Comparison of ENCODE assay signal across 8 mouse cellular contexts in genomic region chr19:47137051-47137581, GRCm38 (mm10). TPM values are rescaled to one million over a fixed set of nuclear protein-coding genes. Genes with fewer than 3 reads are reported as not detected.
A peak's percentile ranks its signal among the peaks of the same experiment; 100 is the strongest.
DNase-seq lines count a peak whose midpoint lies in the region; ATAC-seq lines count a peak whose summit lies in the region.

No protein-coding gene starts in this region.

- peaks cover 28% of the 10 kb centered on the region for H3K36me3 ChIP-seq in limb, embryonic 10.5 days
- H3K36me3 ChIP-seq in midbrain, embryonic 10.5 days: peaks cover 14% of the 10 kb centered on the region
- peaks cover 4% of the 10 kb centered on the region; the same call in 1 of the 2 replicates for H3K36me3 ChIP-seq in stomach, embryonic 16.5 days (ENCODE audit: control insufficient read depth, insufficient read depth, low read length)

- peak; percentile 47 to 69 for DNase-seq in left cerebral cortex, adult 18-20 months (ENCODE audit: low spot score in 2 of 2)
- no peak for DNase-seq in left cerebral cortex, postnatal 4 days
- peak; percentile 34 for DNase-seq in cerebellum, adult 11-12 months
- DNase-seq in gastrocnemius, postnatal 14 days: peak; percentile 73
- DNase-seq in induced T-regulatory cell, adult 2 months (ENCODE audit: low read depth): peak; percentile 50
- no peak for DNase-seq in limb, embryonic 10.5 days (ENCODE audit: low spot score)
- no peak for DNase-seq in midbrain, embryonic 10.5 days (ENCODE audit: low spot score)

- H3K4me1 ChIP-seq in limb, embryonic 10.5 days: peaks cover 31% of the 10 kb centered on the region
- peaks cover 17% of the 10 kb centered on the region for H3K4me1 ChIP-seq in midbrain, embryonic 10.5 days
- H3K4me1 ChIP-seq in stomach, embryonic 16.5 days (ENCODE audit: control insufficient read depth, insufficient read depth, low read length): peaks cover 12% of the 10 kb centered on the region

- ATAC-seq in stomach, embryonic 16.5 days (ENCODE audit: insufficient read depth, low FRiP score): peak; percentile 48; the same call in 1 of the 2 replicates

- H3K9ac ChIP-seq in stomach, embryonic 16.5 days (ENCODE audit: low read length): peak overlapping the region; percentile 87

- H3K9me3 ChIP-seq in limb, embryonic 10.5 days (replicated peaks): no peaks in the 10 kb centered on the region
- H3K9me3 ChIP-seq in midbrain, embryonic 10.5 days (replicated peaks): no peaks in the 10 kb centered on the region
- no peaks in the 10 kb centered on the region for H3K9me3 ChIP-seq in stomach, embryonic 16.5 days (replicated peaks; ENCODE audit: control insufficient read depth, low read length)

- 45% methylated on average over 6 of the region's 6 CpGs for WGBS in limb, embryonic 10.5 days
- WGBS in midbrain, embryonic 10.5 days: 52% methylated on average over 6 of the region's 6 CpGs
- WGBS in stomach, embryonic 16.5 days: 16% methylated on average over 6 of the region's 6 CpGs

- H3K4me2 ChIP-seq in stomach, embryonic 16.5 days (ENCODE audit: low read depth, low read length): peak overlapping the region; percentile 63

- H3K27me3 ChIP-seq in limb, embryonic 10.5 days (ENCODE audit: low read depth, poor library complexity, severe bottlenecking): peaks cover 21% of the 10 kb centered on the region
- H3K27me3 ChIP-seq in midbrain, embryonic 10.5 days (ENCODE audit: low read depth, poor library complexity, severe bottlenecking): peaks cover 25% of the 10 kb centered on the region
- no peaks in the 10 kb centered on the region for H3K27me3 ChIP-seq in stomach, embryonic 16.5 days (ENCODE audit: control insufficient read depth, insufficient read depth, low read length)

- intact Hi-C loops in left cerebral cortex, postnatal 4 days (cut with DNase I): no loop called here
- intact Hi-C loops in gastrocnemius, postnatal 14 days (cut with DNase I; ENCODE audit: low total_unique reads): no loop called here

- H3K27ac ChIP-seq in limb, embryonic 10.5 days: peak overlapping the region; percentile 86
- H3K27ac ChIP-seq in midbrain, embryonic 10.5 days (replicated peaks): peak overlapping the region; percentile 73
- H3K27ac ChIP-seq in stomach, embryonic 16.5 days (ENCODE audit: low read length): peak overlapping the region; percentile 92

- H3K4me3 ChIP-seq in limb, embryonic 10.5 days: peak overlapping the region; percentile 49
- peak overlapping the region; percentile 46 for H3K4me3 ChIP-seq in midbrain, embryonic 10.5 days
- H3K4me3 ChIP-seq in stomach, embryonic 16.5 days (replicated peaks; ENCODE audit: low read length): peak overlapping the region; percentile 60

RNA-seq across cellular contexts. Expression of gene Calhm2, which starts 1.0 kb away (rescaled TPM):
- 1 to 10 TPM; 8.2 to 9.5 TPM for total RNA-seq in left cerebral cortex, adult 18-20 months (2021)
- total RNA-seq in left cerebral cortex, postnatal 4 days (2021): 1 to 10 TPM; 1.2 to 2.2 TPM
- total RNA-seq in gastrocnemius, postnatal 14 days (2021): 1 to 10 TPM; 2.4 to 3.2 TPM
- polyA plus RNA-seq in limb, embryonic 10.5 days (2016; fragmentation: Nextera tagmentation; extraction: Ambion mirVana): 2.8 and 3.7 TPM in 2 replicates
- polyA plus RNA-seq in midbrain, embryonic 10.5 days (2016; fragmentation: Nextera tagmentation; extraction: Ambion mirVana): 1.7 and 1.8 TPM in 2 replicates
- 7.8 and 7.9 TPM in 2 replicates for polyA plus RNA-seq in stomach, embryonic 16.5 days (2015; fragmentation: Nextera tagmentation; extraction: Ambion mirVana)

RNA-seq across cellular contexts. Expression of gene Calhm1, which starts 6.9 kb away (rescaled TPM):
- total RNA-seq in left cerebral cortex, adult 18-20 months (2021): not detected
- not detected for total RNA-seq in left cerebral cortex, postnatal 4 days (2021)
- total RNA-seq in gastrocnemius, postnatal 14 days (2021): not detected
- not detected in 2 replicates for polyA plus RNA-seq in limb, embryonic 10.5 days (2016; fragmentation: Nextera tagmentation; extraction: Ambion mirVana)
- not detected in 2 replicates for polyA plus RNA-seq in midbrain, embryonic 10.5 days (2016; fragmentation: Nextera tagmentation; extraction: Ambion mirVana)
- polyA plus RNA-seq in stomach, embryonic 16.5 days (2015; fragmentation: Nextera tagmentation; extraction: Ambion mirVana): not detected in 2 replicates

RNA-seq across cellular contexts. Expression of gene Calhm3, which starts 20.4 kb away (rescaled TPM):
- not detected for total RNA-seq in left cerebral cortex, adult 18-20 months (2021)
- not detected for total RNA-seq in left cerebral cortex, postnatal 4 days (2021)
- total RNA-seq in gastrocnemius, postnatal 14 days (2021): not detected
- not detected in 2 replicates for polyA plus RNA-seq in limb, embryonic 10.5 days (2016; fragmentation: Nextera tagmentation; extraction: Ambion mirVana)
- not detected in 2 replicates for polyA plus RNA-seq in midbrain, embryonic 10.5 days (2016; fragmentation: Nextera tagmentation; extraction: Ambion mirVana)
- polyA plus RNA-seq in stomach, embryonic 16.5 days (2015; fragmentation: Nextera tagmentation; extraction: Ambion mirVana): not detected in 2 replicates

RNA-seq across cellular contexts. Expression of gene Neurl1a, which starts 41.5 kb away (rescaled TPM):
- 100 to 1,000 TPM; 183 to 194 TPM for total RNA-seq in left cerebral cortex, adult 18-20 months (2021)
- 10 to 100 TPM; 42.6 to 54.8 TPM for total RNA-seq in left cerebral cortex, postnatal 4 days (2021)
- 10 to 100 TPM; 63.6 to 86.9 TPM for total RNA-seq in gastrocnemius, postnatal 14 days (2021)
- polyA plus RNA-seq in limb, embryonic 10.5 days (2016; fragmentation: Nextera tagmentation; extraction: Ambion mirVana): 5.7 and 7.7 TPM in 2 replicates
- 4.4 and 5.0 TPM in 2 replicates for polyA plus RNA-seq in midbrain, embryonic 10.5 days (2016; fragmentation: Nextera tagmentation; extraction: Ambion mirVana)
- 5.9 and 6.8 TPM in 2 replicates for polyA plus RNA-seq in stomach, embryonic 16.5 days (2015; fragmentation: Nextera tagmentation; extraction: Ambion mirVana)

RNA-seq across cellular contexts. Expression of gene Pdcd11, which starts 46.5 kb away (rescaled TPM):
- total RNA-seq in left cerebral cortex, adult 18-20 months (2021): 10 to 100 TPM; 15.3 to 16.3 TPM
- 10 to 100 TPM; 20.7 to 21.1 TPM for total RNA-seq in left cerebral cortex, postnatal 4 days (2021)
- 1 to 10 TPM; 6.8 to 8.3 TPM for total RNA-seq in gastrocnemius, postnatal 14 days (2021)
- polyA plus RNA-seq in limb, embryonic 10.5 days (2016; fragmentation: Nextera tagmentation; extraction: Ambion mirVana): 13.8 and 14.5 TPM in 2 replicates
- polyA plus RNA-seq in midbrain, embryonic 10.5 days (2016; fragmentation: Nextera tagmentation; extraction: Ambion mirVana): 12.4 and 12.5 TPM in 2 replicates
- 7.8 and 8.4 TPM in 2 replicates for polyA plus RNA-seq in stomach, embryonic 16.5 days (2015; fragmentation: Nextera tagmentation; extraction: Ambion mirVana)

Comparison
In these comparisons a context has a peak if more than half of its experiments do, and no peak if none do; other contexts are left out.
1. DNase-seq: peak in left cerebral cortex, adult 18-20 months (2 of 2), cerebellum, adult 11-12 months (single experiment), gastrocnemius, postnatal 14 days (single experiment) and induced T-regulatory cell, adult 2 months (single experiment); none in left cerebral cortex, postnatal 4 days (single experiment), limb, embryonic 10.5 days (single experiment) and midbrain, embryonic 10.5 days (single experiment).
2. Peak in every context shown above with its lines, with median percentiles within 50 percentile points of each other: H3K27ac ChIP-seq and H3K4me3 ChIP-seq.